Mouse (Mus musculus) urinary bladder, postnatal 25 days (tissue): Measurements from ENCODE around the gene Ankrd13a.
"Not testable (repeated sequence)": the region's sequence is repeated elsewhere in the genome, so short reads cannot be mapped to it uniquely, and the experiment has no call there.

Source experiments
- DNase-seq: peaks from one replicate; pipeline ENCODE4 v3.0.0; 2022; ENCODE audit warnings: low spot score

The Ankrd13a gene

DNA sequence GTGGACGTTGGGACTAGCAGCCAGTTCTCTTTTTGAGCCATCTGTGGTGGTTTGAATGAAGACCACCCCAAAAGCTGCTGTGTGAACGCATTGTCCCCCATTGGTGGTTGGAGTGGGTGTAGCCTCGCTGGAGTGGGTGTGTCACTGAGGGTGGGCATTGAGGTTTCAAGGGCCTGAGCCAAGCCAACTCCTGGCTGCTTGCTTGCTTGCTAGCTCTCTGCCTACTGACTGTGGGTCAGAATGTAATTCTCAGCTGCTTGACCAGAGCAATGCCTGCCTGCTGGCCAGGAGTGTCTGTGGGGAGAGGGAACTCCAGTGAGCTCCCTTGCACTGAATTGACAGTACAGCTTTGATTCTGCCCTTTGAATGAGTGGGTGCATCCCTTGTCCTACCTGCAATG, 55.3 kb downstream of the Ankrd13a start:
- DNase-seq: no peak

GRCm38 (mm10) chr5:114836886-114837285, 62.4 kb downstream of the Ankrd13a start:
- DNase-seq: no peak

DNA sequence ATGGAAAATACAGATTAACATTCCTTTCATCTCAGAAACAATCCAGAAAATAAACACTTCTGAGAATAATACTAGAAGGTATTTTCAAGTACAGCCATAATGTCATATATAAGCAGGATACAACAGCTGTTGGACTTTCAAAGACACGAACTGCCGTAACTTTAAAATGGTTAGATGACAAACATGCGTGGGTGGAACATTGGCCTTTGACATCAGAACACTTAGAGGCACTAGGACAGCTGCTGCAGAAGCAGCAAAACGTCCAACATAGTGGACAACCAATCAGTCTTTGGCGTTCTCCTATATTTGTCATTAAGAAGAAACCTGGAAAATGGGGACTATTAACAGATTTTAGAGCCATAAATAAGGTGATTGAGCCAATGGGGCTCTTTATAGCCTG, 66.0 kb downstream of the Ankrd13a start:
- DNase-seq: not testable (repeated sequence)

DNA sequence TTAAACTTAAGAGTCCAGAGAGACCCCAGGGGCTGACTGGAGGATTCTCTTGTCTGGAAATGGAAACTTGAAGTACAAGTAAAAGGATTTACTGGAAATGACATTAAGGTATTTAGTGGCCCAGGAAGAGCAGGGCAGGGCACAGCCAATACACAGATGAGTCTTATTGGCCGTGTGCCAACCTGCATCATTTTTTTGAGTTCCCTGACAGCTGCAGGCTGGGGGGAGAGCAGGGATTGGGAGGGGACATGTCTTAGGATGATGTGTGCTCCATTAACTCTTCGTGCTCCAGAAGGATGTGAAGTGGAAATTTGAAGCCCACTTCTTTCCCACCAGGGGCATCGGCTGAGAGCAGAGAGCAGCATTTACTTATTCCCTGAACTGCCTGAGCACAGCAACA, 67.7 kb downstream of the Ankrd13a start:
- DNase-seq: not testable (repeated sequence)

GRCm38 (mm10) chr5:114842674-114843073, 68.2 kb downstream of the Ankrd13a start:
- DNase-seq: no peak

DNA sequence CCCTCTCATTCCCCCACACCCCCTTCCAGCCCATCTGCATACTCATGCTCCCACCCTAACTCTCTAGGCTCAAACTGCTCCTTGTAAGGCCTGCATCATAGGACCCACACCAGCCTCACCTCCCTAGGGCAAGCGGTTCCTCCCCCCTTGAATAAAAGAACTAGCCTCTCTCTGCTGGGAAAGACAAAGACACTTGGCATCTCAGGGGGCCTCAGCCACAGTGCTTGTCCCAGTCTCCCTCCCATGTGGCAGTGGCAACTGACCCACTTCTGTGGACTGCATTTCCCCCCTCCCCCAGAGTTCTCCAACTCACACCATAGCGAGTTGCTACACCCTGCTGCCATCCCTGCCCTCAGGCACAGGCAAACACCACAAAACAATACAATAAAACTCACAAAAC, 69.9 kb downstream of the Ankrd13a start:
- DNase-seq: not testable (repeated sequence)

GRCm38 (mm10) chr5:114851565-114852236, 77.2 kb downstream of the Ankrd13a start:
- no peak for DNase-seq

DNA sequence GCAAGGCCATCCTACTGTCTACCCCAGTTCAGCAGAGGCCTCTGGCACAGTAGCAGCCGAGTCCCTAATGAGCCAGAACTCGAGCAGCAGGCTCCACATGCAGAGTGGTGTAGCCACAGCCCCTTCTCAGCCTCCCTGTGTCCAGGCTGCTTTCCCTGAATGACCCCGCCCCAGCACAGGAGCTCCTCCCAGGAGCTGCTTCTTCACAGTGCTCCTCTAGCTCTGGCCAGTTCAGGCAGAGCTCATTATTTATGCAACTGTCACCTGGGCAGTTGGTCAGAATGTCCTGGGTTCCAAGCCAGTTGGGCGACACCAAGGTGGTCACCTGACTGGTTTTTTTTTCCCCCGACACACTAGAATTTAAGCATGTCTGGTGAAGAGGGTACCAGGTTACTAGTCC, 78.9 kb downstream of the Ankrd13a start, which contains the start of gene 4930519G04Rik:
4930519G04Rik (plus strand) TSS at position 301 of the 400 bp plus-strand sequence.
- not testable (repeated sequence) for DNase-seq
